Mouse (Mus musculus) lung, adult 2 months (tissue): ENCODE measurements around the gene Dusp14. TPM values are rescaled to one million over a fixed set of nuclear protein-coding genes. Genes with fewer than 3 reads are reported as not detected.

Experiments
- DNase-seq: peaks from one replicate; pipeline ENCODE4 v3.0.0; 2022
- H3K4me1 ChIP-seq: fragments of 200-500 bp; 2 replicates; pipeline ENCODE4 v1.6.1; 2011; ENCODE audit warnings: low read length; ENCODE audit not compliant: control insufficient read depth, insufficient read depth
- H3K4me3 ChIP-seq: fragments of 200-500 bp; replicated peaks from 2 replicates; pipeline ENCODE3; 2011; ENCODE audit warnings: low read depth, mild to moderate bottlenecking, control low read depth, low read length; ENCODE audit errors: extremely low read depth
- CTCF ChIP-seq: fragments of 200-500 bp; IDR thresholded peaks from 2 replicates; pipeline ENCODE4 v1.5.1; 2011; ENCODE audit warnings: mild to moderate bottlenecking, low read length, control low read depth; ENCODE audit not compliant: insufficient read depth
- POLR2A ChIP-seq: fragments of 200-500 bp; IDR thresholded peaks from 2 replicates; pipeline ENCODE4 v1.6.1; 2011; ENCODE audit warnings: low read depth, mild to moderate bottlenecking, control low read depth, low read length, borderline replicate concordance; ENCODE audit errors: extremely low read depth
- WGBS: fragments of 180-500 bp; shearing (Covaris S2); methylation state at CpG from one replicate; pipeline ENCODE4 v1.1.7; 2018; 5-methylcytosine and 5-hydroxymethylcytosine counted together
- polyA plus RNA-seq: library from polyadenylated mRNA; depleted of rRNA; stranded (reverse); fragments of >200 nt; gene quantifications from 2 replicates; pipeline ENCODE4 v1.2.3, GENCODE M21; 2012

The Dusp14 gene
- polyA plus RNA-seq, 1 experiment, result 122 TPM

DNA sequence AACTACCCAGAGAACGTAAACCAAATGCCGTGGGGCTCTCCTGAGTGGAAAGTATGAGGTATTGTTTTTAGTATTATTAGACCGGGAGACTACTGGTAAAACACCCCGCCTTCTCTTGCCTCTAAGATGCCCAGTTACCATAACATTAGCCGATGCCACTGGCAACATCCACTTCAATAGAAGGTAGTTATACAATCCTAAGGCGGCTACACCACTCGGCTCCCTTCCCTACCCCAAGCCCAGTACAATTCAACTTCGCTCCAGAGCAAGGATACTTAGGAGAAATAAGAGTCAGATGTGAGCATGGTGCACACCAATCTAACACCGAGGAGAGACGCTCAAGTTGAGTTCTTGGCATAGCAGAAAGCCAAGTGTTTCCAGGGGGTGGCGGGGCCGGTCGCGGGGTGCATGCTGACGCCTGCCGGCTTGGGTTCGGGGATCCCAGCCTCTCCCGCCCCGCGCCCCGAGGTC is 1.3 kb downstream of the Dusp14 start:
- peak; percentile 71 for DNase-seq
- TF ChIP-seq CTCF (no peak), POLR2A (no peak; the same call in 1 of the 2 replicates)
- 0 out of 2 replicates have a peak, but pooled peaks cover 2% of the 10 kb centered on the region for H3K4me1 ChIP-seq
- H3K4me3 ChIP-seq, result peak overlapping the region; percentile 82
- WGBS, result 3% methylated on average over 21 of the region's 21 CpGs

DNA sequence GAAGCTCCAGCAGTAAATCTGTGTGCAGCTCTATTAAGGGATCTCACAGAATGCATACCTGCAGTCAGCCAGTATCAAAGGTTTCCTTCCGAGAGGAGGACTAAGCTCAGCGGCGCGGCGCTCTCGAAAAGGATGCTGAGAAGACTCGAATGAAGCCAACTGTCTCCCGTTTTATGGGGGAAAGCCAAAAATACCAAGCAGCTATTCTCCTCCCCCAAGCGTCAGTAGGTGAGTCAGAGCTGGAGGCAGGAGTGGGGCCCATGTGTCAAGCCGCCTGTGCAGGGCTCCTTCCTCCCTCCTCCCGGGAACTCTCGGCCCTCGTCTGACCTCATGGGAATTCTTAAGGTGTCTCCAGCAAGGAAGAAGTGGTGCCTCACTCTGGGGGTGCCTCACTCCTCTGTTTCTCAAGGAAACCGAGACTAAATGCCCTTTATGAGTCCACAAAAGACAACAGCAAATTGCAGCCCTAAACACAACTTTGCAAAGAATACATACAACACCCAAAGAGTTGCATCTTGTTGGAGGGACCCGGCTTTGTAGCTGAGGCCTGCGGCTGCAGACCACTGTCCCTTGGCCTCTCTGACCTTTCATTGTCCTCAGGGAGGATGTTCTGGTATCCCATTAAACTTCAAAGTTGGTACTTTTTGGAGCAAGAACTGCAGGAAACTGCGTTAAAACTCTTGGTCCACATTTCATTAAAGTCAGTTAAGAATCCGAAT is 2.0 kb downstream of the Dusp14 start:
- peak; percentile 54 for DNase-seq
- no peak for TF ChIP-seq CTCF
- H3K4me3 ChIP-seq, result peak overlapping the region; percentile 82
- WGBS, result 7% methylated on average over 18 of the region's 18 CpGs
- 0 out of 2 replicates have a peak, but pooled peaks cover 2% of the 10 kb centered on the region for H3K4me1 ChIP-seq

DNA sequence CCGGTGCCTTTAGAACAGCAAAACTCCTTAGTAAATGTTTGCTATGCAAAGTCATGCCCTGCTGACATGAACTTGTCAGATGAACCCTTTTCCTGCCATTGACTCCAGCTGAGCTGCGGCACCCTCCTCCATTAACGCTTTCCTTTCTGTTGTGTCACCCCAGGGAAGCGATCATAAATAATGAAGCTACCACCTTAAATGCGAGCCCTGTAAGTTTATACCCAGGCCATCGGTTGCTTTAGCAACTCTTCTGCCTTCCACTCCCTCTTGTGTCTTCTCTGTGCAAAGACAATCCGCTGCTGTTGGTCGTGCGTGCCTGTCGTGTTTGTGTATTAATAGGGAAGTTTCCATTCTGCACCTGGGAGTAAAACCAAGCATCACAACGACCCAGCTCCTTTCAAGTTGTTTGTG is 3.0 kb downstream of the Dusp14 start:
- TF ChIP-seq POLR2A (no peak), CTCF (no peak)
- no peak for DNase-seq
- Histone ChIP-seq H3K4me1 (0 out of 2 replicates have a peak, but pooled peaks cover 2% of the 10 kb centered on the region), H3K4me3 (no peak overlapping the region)
- WGBS, result 8% methylated on average over 11 of the region's 11 CpGs

DNA sequence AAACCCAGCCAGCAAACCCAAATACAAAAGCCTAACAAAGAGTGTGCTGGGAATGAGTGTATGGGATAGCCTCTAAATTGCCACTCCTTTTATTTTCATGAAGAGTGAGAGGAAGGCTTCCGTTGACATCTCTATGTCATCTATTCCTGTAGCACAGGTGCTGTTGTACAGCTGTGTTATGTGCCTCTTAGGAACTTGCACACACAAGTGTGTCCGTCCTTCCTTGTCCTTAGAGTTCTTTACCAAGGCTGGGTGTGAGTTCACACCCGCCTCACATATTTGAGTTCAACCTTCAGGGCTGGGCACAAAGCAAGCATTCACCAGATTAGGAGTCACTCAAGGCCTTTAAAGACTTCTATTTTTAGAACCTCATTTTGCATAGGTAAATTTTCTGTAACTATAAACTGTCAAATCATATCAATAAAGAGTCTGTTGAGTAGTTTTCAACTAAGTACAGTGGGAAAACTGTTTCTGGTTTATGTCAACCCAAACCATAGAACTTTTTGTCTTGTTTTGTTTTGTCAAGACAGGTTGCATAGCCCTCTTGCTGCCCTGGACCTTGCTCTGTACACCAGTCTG is 5.3 kb downstream of the Dusp14 start:
- 78% methylated on average over 3 of the region's 3 CpGs for WGBS
- DNase-seq, result no peak
- Histone ChIP-seq H3K4me3 (no peak overlapping the region), H3K4me1 (0 out of 2 replicates have a peak, but pooled peaks cover 2% of the 10 kb centered on the region)
- no peak for TF ChIP-seq POLR2A
- no peak for TF ChIP-seq CTCF

DNA sequence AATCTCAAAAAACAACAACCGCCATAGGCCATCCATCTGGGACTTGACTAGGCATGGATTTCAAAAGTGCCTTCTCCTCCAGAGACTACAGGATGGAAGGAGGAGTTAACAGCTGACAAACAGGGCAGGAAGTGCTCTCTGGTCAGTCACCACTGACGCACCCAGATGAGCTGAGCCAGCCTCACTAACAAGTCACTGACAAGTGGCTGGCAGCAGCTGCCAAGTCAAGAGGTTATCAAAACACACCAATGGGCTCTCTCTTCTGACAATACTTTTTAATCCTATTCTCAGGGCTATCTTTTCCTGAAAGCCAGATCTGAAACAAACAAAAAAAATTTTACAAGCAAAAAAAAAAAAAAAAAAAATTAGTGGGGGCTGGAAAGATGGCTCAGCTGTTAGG is 6.3 kb downstream of the Dusp14 start:
- no peak for DNase-seq
- TF ChIP-seq POLR2A (no peak), CTCF (no peak)
- WGBS, result 14% methylated on average over 2 of the region's 2 CpGs
- H3K4me3 ChIP-seq, result no peak overlapping the region
- 0 out of 2 replicates have a peak, but pooled peaks cover 2% of the 10 kb centered on the region for H3K4me1 ChIP-seq

DNA sequence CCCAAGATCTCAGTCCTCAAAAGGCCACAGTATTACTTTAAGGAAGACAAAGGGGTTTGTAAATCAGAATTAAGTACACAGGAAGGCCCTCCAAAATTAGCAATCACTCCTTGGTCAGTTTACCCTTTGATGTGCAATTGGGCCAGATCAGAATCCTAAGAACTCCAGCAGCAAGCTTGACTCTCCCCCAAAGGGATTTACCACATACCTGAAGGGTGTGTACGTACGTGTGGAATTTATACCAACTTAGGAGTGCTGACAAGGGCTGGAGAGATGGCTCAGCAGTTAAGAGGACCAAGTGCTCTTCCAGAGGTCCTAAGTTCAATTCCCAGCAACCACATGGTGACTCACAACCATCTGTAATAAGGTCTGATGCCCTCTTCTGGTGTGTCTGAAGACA is 7.2 kb downstream of the Dusp14 start:
- DNase-seq, result no peak
- WGBS, result 80% methylated on average over 2 of the region's 2 CpGs
- Histone ChIP-seq H3K4me1 (no peaks in the 10 kb centered on the region), H3K4me3 (no peak overlapping the region)
- TF ChIP-seq CTCF (no peak), POLR2A (no peak)

DNA sequence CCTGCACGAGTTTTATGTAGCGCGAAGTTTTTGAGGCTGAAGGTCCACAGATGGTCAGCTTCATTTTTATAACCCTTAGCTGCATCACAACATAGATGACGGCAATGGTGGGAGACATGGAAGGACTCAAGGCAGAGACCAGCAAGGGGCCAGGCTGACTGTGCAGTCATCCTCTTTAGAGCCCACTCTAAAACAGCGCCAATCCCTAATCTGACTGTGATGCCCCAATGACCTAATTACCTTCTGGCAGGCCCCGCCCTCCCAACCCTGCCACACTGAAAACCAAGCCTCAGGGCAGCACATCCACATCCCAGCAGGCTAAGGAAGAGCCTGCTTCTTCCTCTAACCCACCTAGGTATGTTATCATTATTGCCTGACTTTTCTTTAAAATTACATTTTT is 8.4 kb downstream of the Dusp14 start:
- Histone ChIP-seq H3K4me1 (no peaks in the 10 kb centered on the region), H3K4me3 (no peak overlapping the region)
- TF ChIP-seq CTCF, result no peak
- no peak for TF ChIP-seq POLR2A
- WGBS, result 87% methylated on average over 6 of the region's 6 CpGs
- DNase-seq, result no peak

DNA sequence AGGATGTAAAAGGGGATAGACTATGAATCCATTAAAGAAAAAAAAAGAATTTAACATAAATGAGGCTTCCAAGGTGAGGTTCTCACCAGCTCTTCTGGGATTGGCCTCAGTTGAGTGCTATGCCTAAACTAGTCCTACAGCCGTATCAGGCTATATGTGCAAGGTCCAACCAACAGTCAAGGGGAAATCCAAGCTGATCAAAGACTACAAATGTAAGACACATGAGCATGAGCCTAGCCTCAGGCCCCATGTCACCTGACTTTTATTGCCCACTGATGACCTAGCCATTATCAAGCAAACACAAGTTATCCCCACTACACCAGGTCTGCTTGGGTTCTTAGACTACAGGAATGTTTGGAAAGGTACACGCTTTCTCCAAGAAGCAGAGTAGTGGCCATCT is 9.3 kb downstream of the Dusp14 start:
- TF ChIP-seq CTCF, result no peak
- no peak for TF ChIP-seq POLR2A
- no peak overlapping the region for H3K4me3 ChIP-seq
- H3K4me1 ChIP-seq, result no peaks in the 10 kb centered on the region
- WGBS, result 89% methylated on average over 2 of the region's 2 CpGs
- no peak for DNase-seq

DNA sequence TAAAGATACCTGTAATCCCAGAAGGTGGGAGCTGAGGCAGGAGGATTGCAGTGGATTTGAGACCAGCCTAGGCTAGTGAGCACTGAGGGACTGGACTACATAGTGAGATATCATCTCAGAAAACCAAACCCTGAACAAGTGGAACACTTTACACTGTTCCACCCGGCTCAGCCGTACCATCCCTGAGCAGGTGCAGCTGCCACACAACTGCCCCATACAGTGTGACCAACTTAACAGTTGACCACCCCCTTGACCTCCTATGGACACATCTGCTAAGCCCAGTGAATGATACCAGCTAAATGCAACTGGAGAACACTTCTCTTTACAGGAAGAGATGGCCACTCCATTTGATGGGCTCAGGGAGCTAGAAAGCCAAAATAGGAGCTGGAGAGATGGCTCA is 11.6 kb downstream of the Dusp14 start:
- no peak for DNase-seq
- no peak overlapping the region for H3K4me3 ChIP-seq
- WGBS, result 90% methylated on average over 2 of the region's 2 CpGs
- H3K4me1 ChIP-seq, result no peaks in the 10 kb centered on the region
- TF ChIP-seq CTCF (no peak), POLR2A (no peak)
